In the genomic region with DNA sequence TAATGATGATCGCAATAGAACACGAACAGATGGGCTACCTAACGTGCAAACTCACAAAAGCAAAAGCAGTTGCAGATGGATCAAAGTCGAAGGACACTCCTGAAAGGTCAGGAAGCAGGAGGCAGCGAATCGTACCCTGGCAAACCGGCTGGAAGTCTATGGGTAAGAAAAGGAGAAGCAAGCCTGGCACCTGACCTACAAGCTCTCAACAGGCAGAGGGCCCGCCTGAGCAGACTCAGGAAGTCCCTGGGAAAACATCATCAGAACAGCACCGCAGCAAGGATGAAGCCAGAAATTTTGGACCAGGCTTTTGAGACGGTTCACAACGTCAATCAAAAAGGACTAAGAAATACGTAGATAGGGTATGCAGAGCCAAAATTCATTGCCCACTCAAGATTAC, we compare ENCODE assay signal across 9 mouse cellular contexts. TPM values are rescaled to one million over a fixed set of nuclear protein-coding genes. Genes with fewer than 3 reads are reported as not detected.
DNase-seq lines count a peak whose midpoint lies in the region; ATAC-seq and TF ChIP-seq lines count a peak whose summit lies in the region.
"Had no signal": no experiment of that assay in that cellular context is flagged by ENCODE, and none has a peak within 500 bp of the region (broad histone marks: within the 10 kb centered on the region; RNA-seq: fewer than 3 reads in every experiment).

No protein-coding gene starts in this region.

- H3K4me1 ChIP-seq in heart, embryonic 13.5 days: peaks cover 29% of the 10 kb centered on the region
- H3K4me1 ChIP-seq in kidney, postnatal 0 days (replicated peaks; ENCODE audit: insufficient read depth, low read length): peaks cover 6% of the 10 kb centered on the region
- peaks cover 31% of the 10 kb centered on the region for H3K4me1 ChIP-seq in neural tube, embryonic 15.5 days

- no peaks in the 10 kb centered on the region for H3K9me3 ChIP-seq in heart, embryonic 13.5 days
- H3K9me3 ChIP-seq in kidney, postnatal 0 days (replicated peaks; ENCODE audit: low read length): no peaks in the 10 kb centered on the region
- no peaks in the 10 kb centered on the region for H3K9me3 ChIP-seq in neural tube, embryonic 15.5 days (replicated peaks)

- no peaks in the 10 kb centered on the region for H3K36me3 ChIP-seq in heart, embryonic 13.5 days
- no peaks in the 10 kb centered on the region for H3K36me3 ChIP-seq in kidney, postnatal 0 days (ENCODE audit: insufficient read depth, low read length)
- H3K36me3 ChIP-seq in neural tube, embryonic 15.5 days: no peaks in the 10 kb centered on the region

- H3K27ac ChIP-seq in gastrocnemius, adult 2 months: peak overlapping the region; percentile 92
- H3K27ac ChIP-seq in heart, embryonic 13.5 days (replicated peaks): no peak overlapping the region
- 0 out of 2 replicates have a peak overlapping the region, but pooled peaks have one; percentile 90 for H3K27ac ChIP-seq in kidney, postnatal 0 days
- no peak overlapping the region for H3K27ac ChIP-seq in neural tube, embryonic 15.5 days (replicated peaks)

- H3K4me3 ChIP-seq in gastrocnemius, adult 2 months: peak overlapping the region; percentile 84
- H3K4me3 ChIP-seq in heart, embryonic 13.5 days: peak overlapping the region; percentile 87
- peak overlapping the region; percentile 63 for H3K4me3 ChIP-seq in kidney, postnatal 0 days (replicated peaks; ENCODE audit: low read depth, low read length)
- peak overlapping the region; percentile 87 for H3K4me3 ChIP-seq in neural tube, embryonic 15.5 days (replicated peaks)

- peaks cover 3% of the 10 kb centered on the region; the same call in 1 of the 2 replicates for H3K27me3 ChIP-seq in heart, embryonic 13.5 days (replicated peaks)
- H3K27me3 ChIP-seq in kidney, postnatal 0 days (ENCODE audit: insufficient read depth, low read length): no peaks in the 10 kb centered on the region
- no peaks in the 10 kb centered on the region for H3K27me3 ChIP-seq in neural tube, embryonic 15.5 days (replicated peaks)
- H3K27me3 ChIP-seq: Patski had no signal

- peak overlapping the region; percentile 93 for H3K9ac ChIP-seq in heart, embryonic 13.5 days
- peak overlapping the region; percentile 75 for H3K9ac ChIP-seq in kidney, postnatal 0 days (ENCODE audit: low read depth, low read length)
- peak overlapping the region; percentile 94 for H3K9ac ChIP-seq in neural tube, embryonic 15.5 days (replicated peaks)

- DNase-seq in gastrocnemius, adult 2 months: peak; percentile 37
- DNase-seq in gastrocnemius, postnatal 36 days: no peak
- DNase-seq in embryo, embryonic 10 days (ENCODE audit: low spot score): peak; percentile 40
- DNase-seq in kidney, postnatal 0 days (ENCODE audit: low spot score): peak; percentile 63
- DNase-seq in lung, adult 18-20 months: peak; percentile 32 to 58
- no peak for DNase-seq in gastrocnemius, adult 8-10 months (ENCODE audit: low spot score in 2 of 2)

- H3K4me2 ChIP-seq in heart, embryonic 13.5 days: peak overlapping the region; percentile 98
- peak overlapping the region; percentile 95 for H3K4me2 ChIP-seq in kidney, postnatal 0 days (ENCODE audit: low read length)
- H3K4me2 ChIP-seq in neural tube, embryonic 15.5 days: peak overlapping the region; percentile 97

- ATAC-seq in heart, embryonic 13.5 days (ENCODE audit: extremely low read depth, insufficient number of reproducible peaks, low FRiP score, low TSS enrichment): no peak
- no peak for ATAC-seq in kidney, postnatal 0 days (replicated peaks; ENCODE audit: low FRiP score, low read depth)
- ATAC-seq in neural tube, embryonic 15.5 days (ENCODE audit: low FRiP score): no peak
- ATAC-seq: Patski had no signal

- WGBS in heart, embryonic 13.5 days: 16% methylated on average over 12 of the region's 12 CpGs
- 6% methylated on average over 12 of the region's 12 CpGs for WGBS in kidney, postnatal 0 days
- WGBS in neural tube, embryonic 15.5 days: 7% methylated on average over 12 of the region's 12 CpGs

- intact Hi-C loops in gastrocnemius, adult 2 months (cut with DNase I): loop anchor here (5.0 kb wide), 1 partner anchor 116 kb away; a partner anchor contains a TSS
- intact Hi-C loops in gastrocnemius, postnatal 36 days (cut with DNase I): loop anchor here (5.0 kb wide), 1 partner anchor 116 kb away; a partner anchor contains a TSS

- TF ChIP-seq CTCF in gastrocnemius, adult 2 months (IDR thresholded peaks at IDR 0.05): peak; percentile 14; the same call in 1 of the 2 replicates
- TF ChIP-seq CTCF in kidney, postnatal 0 days (IDR thresholded peaks at IDR 0.05; ENCODE audit: low read depth): peak; percentile 42; the same call in 1 of the 2 replicates

RNA-seq across cellular contexts. Expression of a gene that starts 1.3 kb away (rescaled TPM):
- 1 to 10 TPM; 2.8 to 3.3 TPM for total RNA-seq in gastrocnemius, adult 2 months (2021)
- total RNA-seq in gastrocnemius, postnatal 36 days (2021): 1 to 10 TPM; 2.4 to 3.2 TPM
- polyA plus RNA-seq in heart, embryonic 13.5 days (2015; fragmentation: Nextera tagmentation; extraction: Ambion mirVana): 1.2 and 1.5 TPM in 2 replicates
- polyA plus RNA-seq in kidney, postnatal 0 days (2015; fragmentation: Nextera tagmentation; extraction: Ambion mirVana): 2.2 and 2.3 TPM in 2 replicates
- 7.6 and 9.9 TPM in 2 replicates for polyA plus RNA-seq in neural tube, embryonic 15.5 days (2015; fragmentation: Nextera tagmentation; extraction: Ambion mirVana)
- 1 to 10 TPM; 1.3 to 2.6 (median 1.9) TPM for total RNA-seq in gastrocnemius, adult 8-10 months (2022)

Comparison
In these comparisons a context has a peak if more than half of its experiments do, and no peak if none do; other contexts are left out.
1. DNase-seq: peak in gastrocnemius, adult 2 months (single experiment), embryo, embryonic 10 days (single experiment), kidney, postnatal 0 days (single experiment) and lung, adult 18-20 months (2 of 2); none in gastrocnemius, postnatal 36 days (0 of 2) and gastrocnemius, adult 8-10 months (0 of 2).
2. H3K27ac ChIP-seq: peak in gastrocnemius, adult 2 months (single experiment) and kidney, postnatal 0 days (single experiment); none in heart, embryonic 13.5 days (single experiment) and neural tube, embryonic 15.5 days (single experiment).
3. Peak in every context shown above with its lines, with median percentiles within 50 percentile points of each other: H3K4me3 ChIP-seq, H3K4me2 ChIP-seq and H3K9ac ChIP-seq.